Mouse (Mus musculus) lung, postnatal 4 days (tissue): ENCODE results near the gene Atp6ap1.

Experiments used
- DNase-seq, 2 experiments: peaks; one replicate each; pipeline ENCODE4 v3.0.0; 2021

The Atp6ap1 gene

GRCm38 (mm10) chrX:74296538-74297448, at the start of gene Atp6ap1:
TSS of gene Atp6ap1 (plus strand) at chrX:74297097.
- DNase-seq, result peak; percentile 95 to 96

- DNase-seq, result peak; percentile 57 to 81
These were observed 48.2 kb upstream of the Atp6ap1 start for GRCm38 (mm10) chrX:74248651-74249050.

- peak; percentile 85 to 88 for DNase-seq
These were observed 47.3 kb upstream of the Atp6ap1 start, which contains the start of gene Flna for GRCm38 (mm10) chrX:74249615-74250014. TSS of gene Flna (minus strand) at chrX:74249820.

- DNase-seq, result peak; percentile 91 to 95
These were observed 42.6 kb upstream of the Atp6ap1 start, which contains the start of gene Emd for GRCm38 (mm10) chrX:74254153-74254887. TSS of gene Emd (plus strand) at chrX:74254687.

GRCm38 (mm10) chrX:74254888-74255565, 41.9 kb upstream of the Atp6ap1 start:
- DNase-seq, result peak in 1 of 2 experiments; percentile 7

- no peak for DNase-seq
These were observed 39.2 kb upstream of the Atp6ap1 start for GRCm38 (mm10) chrX:74257746-74258145.

GRCm38 (mm10) chrX:74269736-74270061, 27.2 kb upstream of the Atp6ap1 start:
- no peak for DNase-seq

- peak; percentile 93 to 96 for DNase-seq
These were observed 26.6 kb upstream of the Atp6ap1 start, which contains the start of gene Rpl10 for GRCm38 (mm10) chrX:74270062-74270901. TSS of gene Rpl10 (plus strand) at chrX:74270812.

GRCm38 (mm10) chrX:74270902-74271551, 25.9 kb upstream of the Atp6ap1 start:
- peak; percentile 49 to 58 for DNase-seq

GRCm38 (mm10) chrX:74273422-74274322, 23.2 kb upstream of the Atp6ap1 start:
- DNase-seq, result no peak

- no peak for DNase-seq
These were observed 19.0 kb upstream of the Atp6ap1 start for GRCm38 (mm10) chrX:74277916-74278315.

- no peak for DNase-seq
These were observed 15.7 kb upstream of the Atp6ap1 start for GRCm38 (mm10) chrX:74281041-74281731.

GRCm38 (mm10) chrX:74281732-74282394, 15.0 kb upstream of the Atp6ap1 start, which contains the start of the genes Taz and Dnase1l1:
TSS of gene Taz (plus strand) at chrX:74281912.
TSS of gene Dnase1l1 (minus strand) at chrX:74282337.
- peak; percentile 86 to 93 for DNase-seq

GRCm38 (mm10) chrX:74282395-74283091, 14.4 kb upstream of the Atp6ap1 start:
- DNase-seq, result peak; percentile 91

- no peak for DNase-seq
These were observed 13.8 kb upstream of the Atp6ap1 start for GRCm38 (mm10) chrX:74283092-74283437.

- no peak for DNase-seq
These were observed 3.5 kb upstream of the Atp6ap1 start for GRCm38 (mm10) chrX:74293431-74293830.

- DNase-seq, result no peak
These were observed 1.5 kb downstream of the Atp6ap1 start for GRCm38 (mm10) chrX:74298348-74298747.

- DNase-seq, result no peak
These were observed 2.8 kb downstream of the Atp6ap1 start for GRCm38 (mm10) chrX:74299721-74300120.
